Mouse (Mus musculus): ENCODE data around the gene Nppb. TPM values are rescaled to one million over a fixed set of nuclear protein-coding genes. Genes with fewer than 3 reads are reported as not detected.

Gene Nppb
- total RNA-seq (2023), result not detected in 2 replicates

DNA sequence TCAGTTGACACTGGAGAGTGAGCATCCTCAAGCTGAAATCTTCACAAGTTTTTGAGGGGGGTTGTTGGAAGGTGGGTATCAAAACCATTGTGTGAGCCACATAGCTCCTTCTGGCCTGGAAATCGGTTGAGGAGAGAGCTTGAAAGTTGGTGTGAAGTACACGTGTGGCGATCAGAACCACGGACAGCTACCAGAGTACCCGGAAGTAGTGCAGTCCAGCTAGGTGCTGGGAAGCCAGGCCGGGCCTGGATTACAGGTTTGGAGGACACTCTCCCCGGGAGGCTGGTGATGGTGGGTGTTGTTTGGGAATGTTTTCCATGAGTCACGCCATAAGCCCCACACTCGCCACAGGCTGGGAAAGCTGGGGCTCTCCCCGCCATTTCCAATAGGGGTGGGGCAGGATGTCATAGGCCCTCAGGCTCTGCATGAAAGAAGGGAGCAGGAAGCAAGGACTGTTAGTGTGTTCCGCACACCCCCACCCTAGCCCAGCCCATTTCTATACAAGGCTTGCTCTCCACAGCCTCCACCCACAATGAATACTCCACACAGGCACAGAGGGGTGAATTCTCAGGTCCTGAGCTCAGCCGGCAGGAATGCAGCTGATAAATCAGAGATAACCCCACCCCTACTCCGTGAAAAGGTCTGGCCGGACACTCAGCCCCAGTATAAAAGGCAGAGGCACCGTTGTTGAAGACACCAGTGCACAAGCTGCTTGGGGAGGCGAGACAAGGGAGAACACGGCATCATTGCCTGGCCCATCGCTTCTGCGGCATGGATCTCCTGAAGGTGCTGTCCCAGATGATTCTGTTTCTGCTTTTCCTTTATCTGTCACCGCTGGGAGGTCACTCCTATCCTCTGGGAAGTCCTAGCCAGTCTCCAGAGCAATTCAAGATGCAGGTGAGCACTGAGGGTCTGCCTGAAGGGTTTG lies at the start of gene Nppb:
Nppb (plus strand) TSS at position 584 of the 928 bp plus-strand sequence.

GRCm38 (mm10) chr4:147936331-147936954 lies 49.1 kb upstream of the Nppb start, which contains the start of gene Plod1:
Plod1 (minus strand) TSS chr4:147936767.

GRCm38 (mm10) chr4:147940576-147941044 lies 45.0 kb upstream of the Nppb start, which contains the start of gene 2510039O18Rik:
2510039O18Rik (plus strand) TSS chr4:147940895.

DNA sequence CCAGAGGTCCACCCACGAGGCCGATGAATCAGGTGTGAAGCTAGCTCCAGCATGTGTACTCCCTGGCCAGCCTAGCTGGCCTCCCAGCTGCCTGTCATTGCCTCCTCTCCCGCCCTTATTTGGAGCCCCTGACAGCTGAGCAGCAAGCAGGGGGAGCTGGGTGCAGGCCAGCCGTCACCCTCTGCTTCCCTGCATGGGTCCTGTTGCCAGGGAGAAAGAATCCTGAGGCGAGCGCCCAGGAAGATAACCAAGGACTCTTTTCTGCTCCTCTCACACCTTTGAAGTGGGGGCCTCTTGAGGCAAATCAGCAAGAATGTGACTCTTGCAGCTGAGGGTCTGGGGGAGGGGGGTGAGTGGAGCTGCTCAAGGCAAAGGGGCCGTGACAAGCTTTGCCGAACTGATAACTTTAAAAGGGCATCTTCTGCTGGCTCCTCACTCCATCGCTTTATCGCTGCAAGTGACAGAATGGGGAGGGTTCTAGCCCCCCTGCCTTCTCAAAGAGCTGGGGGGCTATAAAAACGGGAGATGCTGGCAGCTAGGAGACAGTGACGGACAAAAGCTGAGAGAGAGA lies 14.7 kb downstream of the Nppb start, which contains the start of gene Nppa:
Nppa (plus strand) TSS at position 521 of the 571 bp plus-strand sequence.

Other genes starting within 250 kb of the Nppb start
- 7.7 and 8.7 TPM in 2 replicates for gene Zfp984, start 176.0 kb upstream of the Nppb start, total RNA-seq (2023)
- 1.6 and 2.9 TPM in 2 replicates for gene Zfp933, start 137.4 kb upstream of the Nppb start, total RNA-seq (2023)
- gene Miip, start 117.0 kb upstream of the Nppb start, total RNA-seq (2023), result 25.1 and 38.1 TPM in 2 replicates
- 3.2 and 4.5 TPM in 2 replicates for gene Fv1, start 116.8 kb upstream of the Nppb start, total RNA-seq (2023)
- 67.5 and 70.7 TPM in 2 replicates for gene Mfn2, start 81.1 kb upstream of the Nppb start, total RNA-seq (2023)
- 19.2 and 20.5 TPM in 2 replicates for gene Plod1, start 49.0 kb upstream of the Nppb start, total RNA-seq (2023)
- gene 2510039O18Rik, start 44.9 kb upstream of the Nppb start, total RNA-seq (2023), result 54.9 and 75.9 TPM in 2 replicates
- not detected in 2 replicates for gene Nppa, start 14.9 kb downstream of the Nppb start, total RNA-seq (2023)
- gene Clcn6, start 53.0 kb downstream of the Nppb start, total RNA-seq (2023), result 13.2 and 21.3 TPM in 2 replicates
- gene Mthfr, start 53.3 kb downstream of the Nppb start, total RNA-seq (2023), result 10.2 and 10.7 TPM in 2 replicates
- 72.4 and 83.5 TPM in 2 replicates for gene Agtrap, start 102.2 kb downstream of the Nppb start, total RNA-seq (2023)
- 5.2 and 10.6 TPM in 2 replicates for gene Mad2l2, start 144.6 kb downstream of the Nppb start, total RNA-seq (2023)
- gene Draxin, start 144.9 kb downstream of the Nppb start, total RNA-seq (2023), result not detected in 2 replicates
- gene Fbxo6, start 166.4 kb downstream of the Nppb start, total RNA-seq (2023), result 13.5 and 15.8 TPM in 2 replicates
- not detected in 2 replicates for gene Fbxo44, start 174.7 kb downstream of the Nppb start, total RNA-seq (2023)
- gene Fbxo2, start 174.8 kb downstream of the Nppb start, total RNA-seq (2023), result not detected in 2 replicates

Measured in neutrophil, adult 65 days (primary cell).